Mouse (Mus musculus) forebrain, embryonic 15.5 days (tissue): Measurements from ENCODE around the gene Cacnb3. TPM values are rescaled to one million over a fixed set of nuclear protein-coding genes. Genes with fewer than 3 reads are reported as not detected.

ENCODE experiments used
- ATAC-seq: fragments of 200-750 bp; cut with Nextera tagmentation; replicated peaks from 2 replicates; pipeline ENCODE4 v1.8.0; 2017; ENCODE audit warnings: mild to moderate bottlenecking, moderate TSS enrichment, moderate library complexity
- H3K27ac ChIP-seq: fragments of 300-500 bp; sonication (generic); replicated peaks from 2 replicates; pipeline ENCODE4 v1.5.1; 2015; ENCODE audit warnings: mild to moderate bottlenecking, inconsistent platforms
- H3K27me3 ChIP-seq: fragments of 300-500 bp; sonication (generic); 2 replicates; pipeline ENCODE4 v1.6.1; 2015; ENCODE audit warnings: inconsistent platforms
- H3K36me3 ChIP-seq: fragments of 300-500 bp; sonication (generic); 2 replicates; pipeline ENCODE4 v1.6.1; 2015; ENCODE audit warnings: mild to moderate bottlenecking, inconsistent platforms
- H3K4me1 ChIP-seq: fragments of 300-500 bp; sonication (generic); 2 replicates; pipeline ENCODE4 v1.6.1; 2015; ENCODE audit warnings: inconsistent platforms
- H3K4me2 ChIP-seq: fragments of 300-500 bp; sonication (generic); replicated peaks from 2 replicates; pipeline ENCODE4 v1.6.1; 2015; ENCODE audit warnings: mild to moderate bottlenecking, inconsistent platforms
- H3K4me3 ChIP-seq: fragments of 300-500 bp; sonication (generic); 2 replicates; pipeline ENCODE4 v1.5.1; 2015; ENCODE audit warnings: mild to moderate bottlenecking, inconsistent platforms
- H3K9ac ChIP-seq: fragments of 300-500 bp; sonication (generic); replicated peaks from 2 replicates; pipeline ENCODE4 v1.6.1; 2015; ENCODE audit warnings: mild to moderate bottlenecking, inconsistent platforms
- H3K9me3 ChIP-seq: fragments of 300-500 bp; sonication (generic); 2 replicates; pipeline ENCODE4 v1.6.1; 2016; ENCODE audit warnings: inconsistent platforms
- WGBS: fragments of 180-500 bp; shearing (Covaris S2); methylation state at CpG from one replicate; pipeline ENCODE4 v1.1.7; 2015; ENCODE audit warnings: mixed read lengths; 5-methylcytosine and 5-hydroxymethylcytosine counted together
- polyA plus RNA-seq: library from polyadenylated mRNA; unstranded; fragments of >200 nt; fragmentation: Nextera tagmentation; extraction: Ambion mirVana; gene quantifications from 2 replicates; pipeline ENCODE4 v1.2.1, GENCODE M21; 2015

Gene Cacnb3
- polyA plus RNA-seq, 1 experiment from 2014 or later: 138 TPM

- H3K9ac ChIP-seq: no peak overlapping the region
- no peaks in the 10 kb centered on the region for H3K27me3 ChIP-seq
- ATAC-seq: no peak
- H3K4me2 ChIP-seq: no peak overlapping the region
- H3K36me3 ChIP-seq: no peaks in the 10 kb centered on the region; the same call in 1 of the 2 replicates
- H3K9me3 ChIP-seq: no peaks in the 10 kb centered on the region
- H3K4me1 ChIP-seq: peaks cover 36% of the 10 kb centered on the region
- no peak overlapping the region for H3K4me3 ChIP-seq
- H3K27ac ChIP-seq: no peak overlapping the region
- WGBS: 81% methylated on average over 4 of the region's 4 CpGs
Measured at GRCm38 (mm10) chr15:98672592-98672991, 42.0 kb downstream of the Cacnb3 start.

GRCm38 (mm10) chr15:98673732-98674131, 43.1 kb downstream of the Cacnb3 start:
- Histone ChIP-seq H3K27me3 (no peaks in the 10 kb centered on the region), H3K4me2 (peak overlapping the region; percentile 99), H3K4me1 (peaks cover 38% of the 10 kb centered on the region), H3K4me3 (peak overlapping the region; percentile 51; the same call in 1 of the 2 replicates), H3K9ac (no peak overlapping the region), H3K27ac (peak overlapping the region; percentile 54), H3K36me3 (no peaks in the 10 kb centered on the region; the same call in 1 of the 2 replicates), H3K9me3 (no peaks in the 10 kb centered on the region)
- no peak for ATAC-seq
- WGBS: 79% methylated on average over 7 of the region's 7 CpGs

GRCm38 (mm10) chr15:98674284-98674993, 43.8 kb downstream of the Cacnb3 start:
- Histone ChIP-seq H3K9ac (peak overlapping the region; percentile 50), H3K4me3 (peak overlapping the region; percentile 51), H3K36me3 (no peaks in the 10 kb centered on the region; the same call in 1 of the 2 replicates)

GRCm38 (mm10) chr15:98674994-98675545, 44.4 kb downstream of the Cacnb3 start:
- Histone ChIP-seq H3K9me3 (no peaks in the 10 kb centered on the region), H3K4me3 (peak overlapping the region; percentile 51), H3K4me2 (peak overlapping the region; percentile 99), H3K36me3 (no peaks in the 10 kb centered on the region; the same call in 1 of the 2 replicates), H3K9ac (peak overlapping the region; percentile 50), H3K27ac (peak overlapping the region; percentile 55), H3K4me1 (peaks cover 38% of the 10 kb centered on the region), H3K27me3 (no peaks in the 10 kb centered on the region)
- ATAC-seq: no peak
- 21% methylated on average over 11 of the region's 11 CpGs for WGBS

More at GRCm38 (mm10) chr15:98674284-98674993, 43.8 kb downstream of the Cacnb3 start:
- H3K9me3 ChIP-seq: no peaks in the 10 kb centered on the region
- no peaks in the 10 kb centered on the region for H3K27me3 ChIP-seq
- H3K4me1 ChIP-seq: peaks cover 38% of the 10 kb centered on the region
- 12% methylated on average over 7 of the region's 7 CpGs for WGBS
- peak; percentile 50 for ATAC-seq
- peak overlapping the region; percentile 55 for H3K27ac ChIP-seq
- peak overlapping the region; percentile 99 for H3K4me2 ChIP-seq

- peak overlapping the region; percentile 50 for H3K9ac ChIP-seq
- ATAC-seq: no peak
- H3K4me1 ChIP-seq: peaks cover 38% of the 10 kb centered on the region
- H3K36me3 ChIP-seq: no peaks in the 10 kb centered on the region
- peak overlapping the region; percentile 51 for H3K4me3 ChIP-seq
- no peaks in the 10 kb centered on the region for H3K27me3 ChIP-seq
- WGBS: 3% methylated on average over 14 of the region's 14 CpGs
- no peaks in the 10 kb centered on the region for H3K9me3 ChIP-seq
- H3K4me2 ChIP-seq: peak overlapping the region; percentile 99
- peak overlapping the region; percentile 55 for H3K27ac ChIP-seq
Measured at GRCm38 (mm10) chr15:98675634-98676250, 45.1 kb downstream of the Cacnb3 start.

GRCm38 (mm10) chr15:98676471-98676870, 45.8 kb downstream of the Cacnb3 start:
- no peaks in the 10 kb centered on the region for H3K36me3 ChIP-seq
- H3K4me1 ChIP-seq: peaks cover 38% of the 10 kb centered on the region
- peak overlapping the region; percentile 51 for H3K4me3 ChIP-seq
- no peaks in the 10 kb centered on the region for H3K27me3 ChIP-seq
- no peak overlapping the region for H3K27ac ChIP-seq
- no peaks in the 10 kb centered on the region for H3K9me3 ChIP-seq
- no peak for ATAC-seq
- peak overlapping the region; percentile 50 for H3K9ac ChIP-seq
- peak overlapping the region; percentile 99 for H3K4me2 ChIP-seq
- WGBS: 3% methylated on average over 9 of the region's 9 CpGs

GRCm38 (mm10) chr15:98676940-98677728, 46.5 kb downstream of the Cacnb3 start, which contains the start of gene Rnd1:
TSS of gene Rnd1 (minus strand) at chr15:98677461.
- Histone ChIP-seq H3K27ac (no peak within 1 kb of the TSS), H3K4me3 (peak within 1 kb of the TSS; percentile 51), H3K9ac (peak within 1 kb of the TSS; percentile 50), H3K36me3 (no peaks in the 10 kb centered on the region), H3K9me3 (no peaks in the 10 kb centered on the region), H3K4me2 (peak within 1 kb of the TSS; percentile 99), H3K27me3 (no peaks in the 10 kb centered on the region), H3K4me1 (peaks cover 38% of the 10 kb centered on the region)
- WGBS: under 1% methylated on average over 37 of the region's 37 CpGs
- ATAC-seq: peak; percentile 98

- Histone ChIP-seq H3K27ac (no peak overlapping the region), H3K9ac (no peak overlapping the region), H3K4me1 (peaks cover 38% of the 10 kb centered on the region), H3K4me3 (no peak overlapping the region), H3K27me3 (no peaks in the 10 kb centered on the region), H3K36me3 (no peaks in the 10 kb centered on the region), H3K9me3 (no peaks in the 10 kb centered on the region), H3K4me2 (0 out of 2 replicates have a peak overlapping the region, but pooled peaks have one; percentile 99)
- no peak for ATAC-seq
- WGBS: 66% methylated on average over 7 of the region's 7 CpGs
Measured at GRCm38 (mm10) chr15:98677977-98678376, 47.3 kb downstream of the Cacnb3 start.

- WGBS: 89% methylated on average over 8 of the region's 8 CpGs
- no peaks in the 10 kb centered on the region for H3K9me3 ChIP-seq
- H3K4me3 ChIP-seq: no peak overlapping the region
- H3K36me3 ChIP-seq: no peaks in the 10 kb centered on the region
- peaks cover 18% of the 10 kb centered on the region for H3K4me1 ChIP-seq
- no peak overlapping the region for H3K27ac ChIP-seq
- H3K27me3 ChIP-seq: no peaks in the 10 kb centered on the region
- ATAC-seq: no peak
- no peak overlapping the region for H3K9ac ChIP-seq
- H3K4me2 ChIP-seq: no peak overlapping the region
Measured at GRCm38 (mm10) chr15:98680660-98681059, 50.0 kb downstream of the Cacnb3 start.

- H3K27ac ChIP-seq: no peak overlapping the region
- 86% methylated on average over 7 of the region's 7 CpGs for WGBS
- ATAC-seq: no peak
Measured at GRCm38 (mm10) chr15:98681633-98682032, 51.0 kb downstream of the Cacnb3 start.

GRCm38 (mm10) chr15:98683177-98683576, 52.5 kb downstream of the Cacnb3 start:
- WGBS: 80% methylated on average over 10 of the region's 10 CpGs
- H3K4me3 ChIP-seq: no peak overlapping the region

More at GRCm38 (mm10) chr15:98681633-98682032, 51.0 kb downstream of the Cacnb3 start:
- Histone ChIP-seq H3K36me3 (no peaks in the 10 kb centered on the region), H3K9ac (no peak overlapping the region), H3K9me3 (no peaks in the 10 kb centered on the region), H3K27me3 (no peaks in the 10 kb centered on the region), H3K4me1 (peaks cover 8% of the 10 kb centered on the region), H3K4me3 (no peak overlapping the region), H3K4me2 (no peak overlapping the region)

More at GRCm38 (mm10) chr15:98683177-98683576, 52.5 kb downstream of the Cacnb3 start:
- Histone ChIP-seq H3K27me3 (no peaks in the 10 kb centered on the region), H3K27ac (no peak overlapping the region), H3K4me2 (no peak overlapping the region), H3K9ac (no peak overlapping the region), H3K4me1 (no peaks in the 10 kb centered on the region), H3K36me3 (no peaks in the 10 kb centered on the region), H3K9me3 (no peaks in the 10 kb centered on the region)
- ATAC-seq: no peak
